Mouse (Mus musculus): ENCODE measurements around the gene Mpp4. TPM values are rescaled to one million over a fixed set of nuclear protein-coding genes. Genes with fewer than 3 reads are reported as not detected.

Mpp4 gene
- polyA plus RNA-seq, 1 experiment from 2014 or later = 0.28 TPM

Other genes starting within 250 kb of the Mpp4 start
- gene Trak2, start 190.0 kb downstream of the Mpp4 start, polyA plus RNA-seq (2015; fragmentation: Nextera tagmentation; extraction: Ambion mirVana) = 53.1 and 57.4 TPM in 2 replicates
- 48.9 and 51.7 TPM in 2 replicates for gene Stradb, start 189.9 kb downstream of the Mpp4 start, polyA plus RNA-seq (2015; fragmentation: Nextera tagmentation; extraction: Ambion mirVana)
- not detected in 2 replicates for gene C2cd6, start 68.5 kb downstream of the Mpp4 start, polyA plus RNA-seq (2015; fragmentation: Nextera tagmentation; extraction: Ambion mirVana)
- 5.2 and 5.8 TPM in 2 replicates for gene Tmem237, start 43.0 kb downstream of the Mpp4 start, polyA plus RNA-seq (2015; fragmentation: Nextera tagmentation; extraction: Ambion mirVana)
- 5.7 and 6.6 TPM in 2 replicates for gene Als2, start 73.8 kb upstream of the Mpp4 start, polyA plus RNA-seq (2015; fragmentation: Nextera tagmentation; extraction: Ambion mirVana)
- not detected in 2 replicates for gene Cdk15, start 93.5 kb upstream of the Mpp4 start, polyA plus RNA-seq (2015; fragmentation: Nextera tagmentation; extraction: Ambion mirVana)